Mouse (Mus musculus): ENCODE measurements around the gene Tada2a.

DNA sequence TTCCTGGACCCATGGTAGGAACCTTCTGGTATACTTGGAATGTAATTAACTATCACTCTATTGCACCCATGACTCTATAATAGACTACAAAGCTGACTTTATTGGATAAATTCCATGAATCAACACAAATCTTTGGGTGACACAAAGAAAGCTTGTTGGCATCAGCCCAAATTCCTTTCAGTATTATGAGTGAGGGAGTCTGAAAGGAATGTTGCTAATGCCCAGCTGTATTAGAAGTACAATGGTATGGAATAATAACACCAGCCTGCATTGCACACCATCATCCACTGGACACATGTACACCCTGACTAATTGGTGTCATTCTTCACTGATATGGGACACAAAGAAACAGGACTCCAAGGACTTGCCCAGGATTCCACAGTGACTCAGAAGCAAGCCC lies 28.2 kb downstream of the Tada2a start:
- TF ChIP-seq POLR2A (IDR thresholded peaks at IDR 0.05; ENCODE audit: low read depth, low read length), result no peak
- TF ChIP-seq CTCF (IDR thresholded peaks at IDR 0.05; ENCODE audit: borderline replicate concordance, insufficient read depth, low read length), result no peak

Measured in embryonic fibroblast, embryonic 13.5 days (primary cell).